Mouse (Mus musculus) spleen, postnatal 4 days (tissue): ENCODE data around the gene Synpr.
"Not testable (repeated sequence)": the region's sequence is repeated elsewhere in the genome, so short reads cannot be mapped to it uniquely, and the experiment has no call there.

ENCODE experiments used
- DNase-seq, 2 experiments: peaks; one replicate each; pipeline ENCODE4 v3.0.0; 2022; ENCODE audit warnings: low spot score in 2 of 2

The Synpr gene

DNA sequence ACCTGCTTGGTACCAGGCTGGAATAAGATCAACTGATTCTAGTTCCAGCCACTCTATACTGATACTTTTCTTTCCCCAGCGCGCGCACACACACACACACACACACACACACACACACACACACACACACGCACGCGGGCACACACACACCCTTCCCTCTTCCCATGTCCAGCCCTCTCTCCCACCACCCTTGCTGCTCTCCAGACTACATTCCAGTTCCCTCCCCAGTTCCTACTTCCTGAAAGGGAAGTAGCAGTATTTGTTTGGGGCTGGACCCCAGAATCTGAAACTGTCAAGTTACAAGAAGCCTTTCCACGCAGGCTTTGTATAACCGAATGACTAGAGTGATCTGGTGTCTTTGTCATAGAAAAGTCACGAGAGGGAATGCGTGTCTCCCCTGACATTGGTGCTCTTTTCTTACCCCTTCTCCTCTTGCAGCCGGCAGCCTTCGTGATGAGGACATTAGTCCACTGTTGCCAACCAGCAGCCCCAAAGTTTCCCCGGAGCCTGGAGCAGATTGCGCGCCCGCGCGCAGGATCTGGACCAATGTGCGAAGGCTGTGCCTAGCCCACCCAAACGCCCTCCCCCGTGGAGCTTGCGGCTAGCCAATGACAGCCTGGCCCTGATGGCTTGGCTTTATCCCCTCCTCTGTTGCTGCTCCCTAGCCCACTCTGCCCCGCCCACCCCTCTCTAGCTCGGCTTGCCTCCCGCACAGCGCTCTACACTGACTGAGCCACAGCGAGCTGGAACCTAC is at the start of gene Synpr:
Synpr (plus strand) TSS at position 690 of the 754 bp plus-strand sequence.
- no peak for DNase-seq

- DNase-seq: no peak
Measured at GRCm38 (mm10) chr14:13236929-13237328, 47.7 kb upstream of the Synpr start.

DNA sequence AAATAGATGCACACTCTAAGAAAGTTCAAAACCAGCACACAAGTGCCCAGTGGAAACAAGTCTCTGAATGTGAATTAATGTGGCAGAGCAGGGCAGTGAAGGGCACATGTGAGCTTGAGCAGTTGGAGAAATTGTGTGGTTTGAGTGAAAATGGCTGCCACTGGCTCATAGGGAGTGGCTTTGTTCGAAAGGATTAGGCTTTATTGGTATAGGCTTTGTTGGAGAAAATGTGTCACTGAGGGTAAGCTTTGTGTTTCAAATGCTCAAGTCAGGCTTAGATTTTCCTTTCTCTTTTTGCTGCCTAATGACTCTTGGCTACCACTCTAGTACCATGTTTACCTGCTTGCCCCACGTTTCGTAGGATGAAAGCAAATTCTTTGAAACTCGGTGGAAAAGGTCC is 37.1 kb upstream of the Synpr start:
- no peak for DNase-seq

DNA sequence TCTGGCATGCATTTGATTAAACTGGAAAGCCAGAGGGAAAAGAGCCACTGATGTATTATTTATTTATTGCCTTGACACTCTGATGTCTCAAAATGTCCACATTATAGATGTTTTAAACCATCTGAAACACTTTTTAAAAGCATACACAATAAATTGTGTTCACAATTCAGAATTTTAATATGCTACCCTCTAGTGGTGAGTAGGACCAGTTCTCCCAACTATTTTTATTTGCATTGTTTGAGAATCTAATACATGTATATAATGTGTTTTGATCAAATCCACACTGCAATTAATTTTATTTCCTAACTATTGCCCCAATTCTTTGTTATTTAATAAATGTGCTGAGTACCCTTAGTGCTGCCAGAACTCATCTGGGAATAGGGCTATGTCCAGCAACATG is 35.2 kb upstream of the Synpr start:
- no peak for DNase-seq

DNA sequence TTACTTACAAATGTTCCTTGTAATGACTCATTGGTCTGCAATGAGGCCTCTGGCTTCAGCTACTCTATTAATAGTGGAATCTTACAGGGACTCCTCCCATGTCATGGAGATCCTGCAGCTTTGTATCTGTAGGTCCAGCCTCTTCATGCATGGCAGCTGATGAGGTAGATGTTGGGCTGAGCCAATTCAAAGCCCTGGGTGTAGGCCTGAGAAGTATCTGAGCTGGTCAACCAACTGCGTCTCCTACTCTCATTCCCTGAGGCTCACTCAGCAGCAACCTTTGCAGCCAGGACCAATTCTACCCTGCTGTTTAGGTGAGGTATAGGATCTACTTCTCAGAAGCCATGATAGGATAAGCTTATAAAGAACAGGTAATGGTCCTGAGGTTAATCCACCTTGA is 32.0 kb upstream of the Synpr start:
- no peak for DNase-seq

DNA sequence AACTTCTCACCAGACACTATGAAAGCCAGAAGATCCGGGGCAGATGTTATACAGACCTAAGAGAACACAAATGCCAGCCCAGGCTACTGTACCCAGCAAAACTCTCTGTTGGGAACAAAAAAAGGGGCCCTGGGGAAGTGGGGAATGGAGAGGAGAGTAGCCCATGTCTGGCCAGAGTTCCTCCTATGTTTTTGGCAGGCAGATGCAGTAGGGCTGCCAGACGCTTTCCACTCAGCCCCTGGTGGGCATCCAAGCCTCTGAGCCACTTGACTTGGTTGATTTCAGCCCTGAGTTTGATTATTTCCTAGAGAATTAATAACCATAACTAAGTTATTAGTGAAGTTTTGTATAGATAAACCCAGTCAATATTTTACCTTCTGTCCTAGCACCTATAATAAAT is 29.8 kb upstream of the Synpr start:
- DNase-seq: not testable (repeated sequence)

DNA sequence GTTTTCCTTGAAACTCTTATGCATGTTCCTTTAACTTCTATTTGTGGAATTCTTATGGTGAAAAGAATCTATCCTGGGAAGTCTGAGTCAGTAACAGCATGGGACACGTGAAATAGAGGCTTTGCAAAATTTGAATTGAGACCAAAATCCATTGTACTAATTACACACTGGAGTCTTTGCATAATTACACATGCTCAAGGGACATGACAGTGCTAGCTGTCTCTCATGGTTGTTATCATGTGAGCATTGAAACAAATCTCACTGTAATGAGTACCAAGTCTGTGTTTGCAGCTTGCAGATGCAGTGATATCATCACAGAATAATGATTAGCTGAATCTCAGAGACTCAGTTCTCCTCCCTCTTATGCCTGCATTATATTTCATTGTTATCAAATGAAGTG is 22.2 kb upstream of the Synpr start:
- no peak for DNase-seq

GRCm38 (mm10) chr14:13266331-13266730 is 18.2 kb upstream of the Synpr start:
- no peak for DNase-seq

- DNase-seq: no peak
Measured at GRCm38 (mm10) chr14:13267181-13267580, 17.4 kb upstream of the Synpr start.

DNA sequence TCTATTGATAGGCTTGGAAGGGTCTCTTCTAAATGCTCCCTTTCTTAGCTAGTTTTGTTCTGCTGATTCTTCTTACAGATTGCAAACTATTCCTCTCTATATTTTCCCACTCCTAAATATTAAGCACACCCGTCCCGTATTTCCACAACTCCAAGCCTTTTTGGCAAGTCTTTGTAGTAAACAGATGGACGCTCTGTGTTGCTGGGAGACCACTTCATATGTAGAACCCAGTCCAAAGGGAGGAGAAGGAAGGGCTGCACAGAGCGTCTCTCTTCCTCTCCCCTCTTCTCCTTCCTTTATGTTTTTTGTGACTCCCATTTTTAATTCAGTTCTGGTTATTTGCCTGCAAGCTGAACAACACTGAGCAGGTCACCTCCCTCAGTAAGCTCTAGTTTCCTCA is 1.4 kb upstream of the Synpr start:
- DNase-seq: no peak

DNA sequence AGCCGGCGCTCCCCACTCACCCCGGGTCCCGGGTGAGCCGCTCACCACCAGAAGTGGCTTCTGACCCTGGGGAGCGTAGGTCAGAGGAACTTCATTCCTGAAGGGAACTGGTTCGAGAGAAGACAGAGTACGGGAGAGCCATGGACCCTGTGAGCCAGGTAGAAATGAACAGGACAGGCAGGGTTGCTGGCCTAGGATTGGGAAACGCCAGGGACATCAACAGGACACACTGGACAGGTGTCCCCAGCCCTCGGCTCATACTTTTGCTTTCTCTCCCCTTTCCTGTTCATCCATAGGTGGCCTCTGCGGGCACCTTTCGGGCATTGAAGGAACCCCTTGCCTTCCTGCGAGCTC is 242 bp downstream of the Synpr start:
- DNase-seq: no peak

DNA sequence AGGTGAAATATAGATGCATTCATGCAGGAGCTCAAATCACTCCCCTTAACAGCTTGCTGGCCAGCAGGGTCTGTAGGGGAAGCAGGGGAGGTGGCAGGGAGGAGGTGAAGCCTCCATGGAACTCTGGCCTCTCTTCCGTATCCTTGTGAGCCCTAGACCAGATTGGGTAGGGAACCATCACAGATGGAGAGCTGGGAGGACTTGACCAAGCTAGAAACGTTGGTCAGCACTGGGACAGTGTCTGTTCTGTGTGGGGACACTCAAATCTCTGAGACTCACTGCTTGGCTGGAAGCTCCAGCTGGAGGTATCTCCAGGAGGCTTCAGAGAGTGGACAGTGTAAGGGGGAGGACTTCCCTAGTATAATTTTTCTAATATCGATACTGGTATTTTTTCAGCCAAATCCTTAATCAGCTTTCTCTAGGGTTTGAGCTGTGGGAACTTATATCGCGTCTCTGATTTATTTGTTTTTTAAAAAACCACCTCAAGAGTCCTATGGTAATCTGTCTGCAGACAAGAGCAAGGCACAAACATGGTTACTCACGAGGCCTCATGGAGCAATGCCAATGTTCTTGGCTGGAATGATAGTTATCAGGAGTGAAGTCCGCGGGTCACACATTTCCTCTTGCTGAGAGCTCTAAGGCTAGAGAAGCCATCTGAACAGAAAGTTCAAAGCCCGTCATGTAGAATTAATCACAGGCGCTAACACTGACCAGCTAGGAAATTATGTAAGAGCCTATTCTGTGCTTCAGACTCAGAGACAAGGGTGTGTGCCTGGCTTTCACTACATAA is 956 bp downstream of the Synpr start:
- DNase-seq: no peak

GRCm38 (mm10) chr14:13294200-13294599 is 9.6 kb downstream of the Synpr start:
- no peak for DNase-seq

- DNase-seq: no peak
Measured at GRCm38 (mm10) chr14:13314323-13314722, 29.7 kb downstream of the Synpr start.

GRCm38 (mm10) chr14:13328461-13328860 is 43.9 kb downstream of the Synpr start:
- DNase-seq: no peak

GRCm38 (mm10) chr14:13332497-13333306 is 48.1 kb downstream of the Synpr start:
- no peak for DNase-seq

DNA sequence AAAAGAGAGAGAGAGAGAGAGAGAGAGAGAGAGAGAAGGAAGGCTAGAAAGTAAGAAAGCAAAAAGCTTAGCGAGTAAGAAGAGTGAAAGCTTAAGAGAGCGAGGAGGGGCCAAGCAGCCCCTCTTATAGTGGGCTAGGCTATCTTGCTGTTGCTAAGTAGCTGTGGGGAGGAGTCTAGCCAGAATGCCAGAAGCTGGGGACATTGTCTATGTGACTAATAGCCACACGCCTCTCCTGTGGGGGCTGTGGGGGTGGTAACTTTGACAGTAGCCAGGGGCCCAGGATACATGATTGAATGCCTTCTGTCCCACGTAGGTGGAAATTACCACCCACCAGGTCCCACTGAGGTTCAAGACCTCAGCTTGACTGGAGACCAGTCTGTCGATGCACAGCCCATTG is 48.8 kb downstream of the Synpr start:
- no peak for DNase-seq

DNA sequence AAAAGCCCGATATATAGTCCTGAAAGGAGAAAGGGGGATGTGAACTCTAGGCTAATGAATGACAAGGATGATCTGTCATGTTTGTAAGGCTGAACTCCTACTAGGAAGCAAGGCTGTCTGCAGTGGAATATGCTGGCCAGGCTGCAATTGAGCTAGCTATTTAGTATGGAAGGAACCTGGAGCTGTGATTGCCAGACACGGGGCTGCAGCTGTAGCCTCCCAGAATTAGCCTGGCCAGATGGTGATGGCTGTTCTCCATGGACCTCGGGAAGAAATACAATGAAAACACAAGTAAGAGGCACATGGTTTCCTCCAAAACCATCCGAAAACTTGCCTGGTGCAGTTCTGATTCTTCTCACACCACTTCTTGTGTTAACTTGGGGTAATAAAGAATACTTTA is 51.6 kb downstream of the Synpr start:
- DNase-seq: no peak

DNA sequence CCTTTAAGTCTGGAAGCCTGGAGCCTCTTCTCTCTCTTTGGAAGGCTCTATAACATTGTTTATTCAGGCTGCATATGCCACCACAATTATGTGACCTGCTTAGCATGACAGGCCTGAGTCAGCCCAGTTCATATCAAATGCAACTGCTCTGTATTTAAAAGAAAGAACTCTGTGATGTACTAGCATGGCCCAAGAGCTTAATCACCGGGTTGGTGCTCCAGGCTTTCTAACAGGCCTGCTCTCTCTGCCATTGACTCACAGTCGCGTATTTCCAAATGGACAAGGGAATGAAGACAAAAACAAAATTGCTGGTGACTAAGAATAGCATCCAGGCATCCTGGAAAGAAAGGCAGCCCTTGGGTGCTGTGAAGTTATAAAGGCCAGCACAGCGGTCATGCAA is 56.1 kb downstream of the Synpr start:
- no peak for DNase-seq

- DNase-seq: no peak
Measured at GRCm38 (mm10) chr14:13344240-13344639, 59.7 kb downstream of the Synpr start.

- DNase-seq: no peak
Measured at GRCm38 (mm10) chr14:13349170-13349865, 64.7 kb downstream of the Synpr start.

DNA sequence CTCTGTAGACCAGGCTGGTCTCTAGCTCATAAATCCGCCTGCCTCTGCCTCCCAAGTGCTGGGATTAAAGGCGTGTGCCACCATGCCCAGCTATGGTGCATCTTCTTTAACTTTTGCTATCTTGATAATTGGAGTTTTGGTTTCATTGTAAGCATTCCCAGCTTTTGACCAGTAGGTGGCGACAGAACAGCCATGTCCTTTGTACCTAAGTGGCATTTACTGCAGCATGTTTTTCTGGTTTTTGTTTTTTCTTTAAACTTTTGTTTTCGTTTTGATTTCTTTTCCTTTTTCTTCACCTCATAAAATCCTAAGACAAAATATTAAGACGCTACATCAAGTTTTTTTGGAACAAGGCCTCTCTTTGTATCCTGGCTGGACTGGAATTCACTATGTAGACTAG is 69.6 kb downstream of the Synpr start:
- DNase-seq: no peak
